Mouse (Mus musculus): ENCODE results near the gene Myt1l. TPM values are rescaled to one million over a fixed set of nuclear protein-coding genes. Genes with fewer than 3 reads are reported as not detected.

Gene Myt1l
- polyA plus RNA-seq, 1 experiment from 2014 or later, result 5.1 TPM

DNA sequence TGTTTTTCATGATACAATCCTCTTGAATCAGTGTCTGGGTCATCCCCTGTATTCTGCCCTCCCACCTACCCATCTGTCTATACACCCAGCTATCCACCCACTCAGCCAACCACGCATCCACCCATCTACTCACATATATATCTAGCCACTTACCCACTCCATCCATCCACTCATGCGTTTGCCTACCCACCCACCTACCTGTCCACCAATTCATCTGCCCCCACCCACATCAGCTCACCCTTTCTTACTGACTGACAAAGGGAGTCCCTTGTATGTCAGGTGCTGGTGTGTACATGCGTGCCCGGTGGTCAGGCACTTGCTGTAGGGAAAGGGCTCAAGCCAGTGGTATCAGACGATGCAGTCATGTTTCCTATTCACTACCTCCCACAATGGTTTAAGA lies 423.3 kb downstream of the Myt1l start:
- H3K27me3 ChIP-seq (ENCODE audit: control insufficient read depth, insufficient read depth, low read length), result no peaks in the 10 kb centered on the region
- no peaks in the 10 kb centered on the region for H3K9me3 ChIP-seq (ENCODE audit: control insufficient read depth, low read depth, low read length)
- H3K27ac ChIP-seq (ENCODE audit: low read length), result no peak overlapping the region; the same call in 1 of the 2 replicates
- 82% methylated on average over 5 of the region's 5 CpGs for WGBS
- H3K4me2 ChIP-seq (replicated peaks; ENCODE audit: low read depth, low read length), result no peak overlapping the region
- no peak for ATAC-seq (ENCODE audit: insufficient number of reproducible peaks, insufficient read depth, low FRiP score, low read depth)
- no peaks in the 10 kb centered on the region for H3K36me3 ChIP-seq (ENCODE audit: control insufficient read depth, insufficient read depth, low read length)
- H3K9ac ChIP-seq (replicated peaks; ENCODE audit: low read depth, low read length), result no peak overlapping the region
- H3K4me1 ChIP-seq (ENCODE audit: control insufficient read depth, insufficient read depth, low read length), result peaks cover 26% of the 10 kb centered on the region
- H3K4me3 ChIP-seq (ENCODE audit: low read depth, low read length), result no peak overlapping the region

DNA sequence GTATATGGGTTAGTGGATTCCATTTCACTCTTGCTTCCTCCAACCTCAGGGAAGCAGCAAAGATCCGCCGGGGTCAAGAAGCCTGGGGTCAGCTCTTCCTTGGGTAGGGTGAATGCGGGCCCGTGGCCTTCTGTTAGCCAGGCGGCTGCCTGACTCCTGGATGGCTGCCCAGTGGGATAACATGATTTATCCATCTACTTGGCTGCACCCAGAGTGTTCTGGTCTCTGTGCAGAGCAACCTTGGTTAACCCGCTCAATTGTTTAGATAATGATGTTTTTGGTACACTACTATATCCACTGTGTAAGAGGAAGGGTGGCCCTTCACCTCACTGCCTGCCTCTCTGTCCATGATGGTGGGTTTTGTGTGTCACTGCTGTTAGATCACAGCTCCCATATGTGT lies 423.9 kb downstream of the Myt1l start:
- H3K4me3 ChIP-seq (ENCODE audit: low read depth, low read length), result no peak overlapping the region
- peaks cover 26% of the 10 kb centered on the region for H3K4me1 ChIP-seq (ENCODE audit: control insufficient read depth, insufficient read depth, low read length)
- no peak overlapping the region for H3K9ac ChIP-seq (replicated peaks; ENCODE audit: low read depth, low read length)
- WGBS, result 53% methylated on average over 6 of the region's 6 CpGs
- H3K27me3 ChIP-seq (ENCODE audit: control insufficient read depth, insufficient read depth, low read length), result no peaks in the 10 kb centered on the region
- no peaks in the 10 kb centered on the region for H3K9me3 ChIP-seq (ENCODE audit: control insufficient read depth, low read depth, low read length)
- H3K27ac ChIP-seq (ENCODE audit: low read length), result no peak overlapping the region
- H3K36me3 ChIP-seq (ENCODE audit: control insufficient read depth, insufficient read depth, low read length), result no peaks in the 10 kb centered on the region
- H3K4me2 ChIP-seq (replicated peaks; ENCODE audit: low read depth, low read length), result no peak overlapping the region
- no peak for ATAC-seq (ENCODE audit: insufficient number of reproducible peaks, insufficient read depth, low FRiP score, low read depth)

DNA sequence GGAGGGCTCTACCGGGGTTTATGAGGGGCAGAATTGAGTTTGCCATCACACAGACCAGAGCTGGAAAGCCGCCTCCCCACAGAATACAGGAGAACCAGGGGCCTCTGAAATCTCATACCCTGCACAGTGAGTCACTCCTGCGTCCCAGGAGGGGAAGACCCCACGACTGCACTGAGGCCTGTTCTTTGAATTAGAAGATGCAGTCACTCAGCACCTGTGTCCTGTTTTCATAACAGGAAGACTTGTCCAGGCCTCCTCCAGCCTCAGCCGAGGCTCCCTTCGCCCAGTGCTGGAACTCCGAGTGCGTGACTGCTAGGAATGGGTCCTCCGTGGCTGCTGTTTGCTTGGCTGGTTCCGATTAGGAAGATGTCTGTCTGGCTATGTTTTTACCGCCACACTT lies 425.8 kb downstream of the Myt1l start:
- no peak overlapping the region for H3K9ac ChIP-seq (replicated peaks; ENCODE audit: low read depth, low read length)
- H3K4me2 ChIP-seq (replicated peaks; ENCODE audit: low read depth, low read length), result no peak overlapping the region
- peak overlapping the region; percentile 33; the same call in 1 of the 2 replicates for H3K27ac ChIP-seq (ENCODE audit: low read length)
- no peaks in the 10 kb centered on the region for H3K36me3 ChIP-seq (ENCODE audit: control insufficient read depth, insufficient read depth, low read length)
- ATAC-seq (ENCODE audit: insufficient number of reproducible peaks, insufficient read depth, low FRiP score, low read depth), result no peak
- H3K4me1 ChIP-seq (ENCODE audit: control insufficient read depth, insufficient read depth, low read length), result peaks cover 20% of the 10 kb centered on the region
- H3K4me3 ChIP-seq (ENCODE audit: low read depth, low read length), result no peak overlapping the region
- WGBS, result 71% methylated on average over 11 of the region's 11 CpGs
- H3K27me3 ChIP-seq (ENCODE audit: control insufficient read depth, insufficient read depth, low read length), result no peaks in the 10 kb centered on the region
- H3K9me3 ChIP-seq (ENCODE audit: control insufficient read depth, low read depth, low read length), result no peaks in the 10 kb centered on the region

DNA sequence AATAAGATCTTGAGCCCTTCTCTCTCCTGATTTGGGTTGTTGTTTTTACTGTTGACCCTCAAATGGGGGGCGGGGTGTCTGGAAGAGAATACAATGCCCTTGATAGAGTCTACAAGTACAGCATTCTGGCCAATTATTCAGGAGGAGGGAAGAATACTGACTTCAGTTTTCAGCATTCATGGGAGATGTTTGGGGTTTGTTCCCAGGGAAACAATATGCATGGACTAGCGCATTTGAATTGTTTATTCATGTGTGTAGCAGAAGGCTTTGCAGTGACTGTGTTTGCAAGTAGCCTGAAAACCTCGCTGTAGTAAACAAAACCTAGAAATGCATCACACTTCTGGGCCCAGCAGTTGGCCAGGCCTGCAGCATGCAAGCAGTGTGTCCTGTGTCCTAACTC lies 426.3 kb downstream of the Myt1l start:
- no peak overlapping the region for H3K4me2 ChIP-seq (replicated peaks; ENCODE audit: low read depth, low read length)
- no peaks in the 10 kb centered on the region for H3K27me3 ChIP-seq (ENCODE audit: control insufficient read depth, insufficient read depth, low read length)
- H3K4me1 ChIP-seq (ENCODE audit: control insufficient read depth, insufficient read depth, low read length), result peaks cover 20% of the 10 kb centered on the region
- no peak overlapping the region for H3K9ac ChIP-seq (replicated peaks; ENCODE audit: low read depth, low read length)
- ATAC-seq (ENCODE audit: insufficient number of reproducible peaks, insufficient read depth, low FRiP score, low read depth), result no peak
- no peaks in the 10 kb centered on the region for H3K36me3 ChIP-seq (ENCODE audit: control insufficient read depth, insufficient read depth, low read length)
- WGBS, result 84% methylated on average over 3 of the region's 3 CpGs
- H3K4me3 ChIP-seq (ENCODE audit: low read depth, low read length), result no peak overlapping the region
- peak overlapping the region; percentile 33; the same call in 1 of the 2 replicates for H3K27ac ChIP-seq (ENCODE audit: low read length)
- H3K9me3 ChIP-seq (ENCODE audit: control insufficient read depth, low read depth, low read length), result no peaks in the 10 kb centered on the region

DNA sequence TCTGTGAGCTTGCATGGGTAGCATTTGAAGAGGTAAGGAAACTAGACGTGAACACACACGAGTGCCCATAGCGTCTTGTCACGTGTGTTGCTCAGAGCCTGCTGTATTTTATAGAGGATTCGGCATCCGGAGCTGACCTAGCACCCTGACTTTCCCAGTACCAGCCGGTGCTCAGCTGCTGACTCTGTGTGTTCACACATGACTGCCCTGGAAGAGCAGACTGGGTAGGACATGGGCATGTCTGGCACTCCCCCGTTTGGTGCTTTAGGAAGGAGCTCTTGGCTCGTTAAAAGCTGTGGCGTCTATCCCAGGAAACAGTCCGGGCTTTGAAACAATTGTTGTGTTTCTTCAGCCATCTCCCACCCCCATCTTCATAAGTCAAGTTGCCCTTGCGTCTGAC lies 428.8 kb downstream of the Myt1l start:
- Histone ChIP-seq H3K9ac (replicated peaks; ENCODE audit: low read depth, low read length) (no peak overlapping the region), H3K27me3 (ENCODE audit: control insufficient read depth, insufficient read depth, low read length) (no peaks in the 10 kb centered on the region), H3K4me2 (replicated peaks; ENCODE audit: low read depth, low read length) (no peak overlapping the region), H3K36me3 (ENCODE audit: control insufficient read depth, insufficient read depth, low read length) (no peaks in the 10 kb centered on the region; the same call in 1 of the 2 replicates), H3K27ac (ENCODE audit: low read length) (no peak overlapping the region), H3K9me3 (ENCODE audit: control insufficient read depth, low read depth, low read length) (no peaks in the 10 kb centered on the region), H3K4me1 (ENCODE audit: control insufficient read depth, insufficient read depth, low read length) (peaks cover 18% of the 10 kb centered on the region), H3K4me3 (ENCODE audit: low read depth, low read length) (no peak overlapping the region)
- ATAC-seq (ENCODE audit: insufficient number of reproducible peaks, insufficient read depth, low FRiP score, low read depth), result no peak
- whole genome bisulfite sequencing, result 82% methylated on average over 12 of the region's 12 CpGs

DNA sequence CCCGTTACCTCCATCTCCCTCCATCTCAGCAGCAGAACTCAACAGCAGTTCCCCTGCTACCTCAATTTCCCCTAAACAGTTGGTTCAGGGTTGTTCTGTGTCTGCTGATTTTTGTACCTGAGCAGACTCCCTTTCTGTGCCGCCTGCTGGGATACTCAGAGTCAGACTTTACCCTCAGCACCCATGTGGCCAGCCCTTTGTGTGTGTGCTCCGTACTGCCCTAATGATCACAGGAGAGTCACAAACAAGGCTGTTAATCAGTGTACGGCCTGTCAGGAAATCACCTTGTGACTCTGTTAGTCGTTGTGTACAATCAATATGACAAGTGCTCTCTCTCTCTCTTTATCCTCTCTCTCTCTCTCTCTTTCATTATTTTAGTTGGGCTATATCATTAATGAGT lies 430.5 kb downstream of the Myt1l start:
- H3K4me3 ChIP-seq (ENCODE audit: low read depth, low read length), result no peak overlapping the region
- H3K36me3 ChIP-seq (ENCODE audit: control insufficient read depth, insufficient read depth, low read length), result no peaks in the 10 kb centered on the region; the same call in 1 of the 2 replicates
- ATAC-seq (ENCODE audit: insufficient number of reproducible peaks, insufficient read depth, low FRiP score, low read depth), result no peak
- WGBS, result 75% methylated on average over 5 of the region's 5 CpGs
- peaks cover 9% of the 10 kb centered on the region; the same call in 1 of the 2 replicates for H3K4me1 ChIP-seq (ENCODE audit: control insufficient read depth, insufficient read depth, low read length)
- no peak overlapping the region for H3K27ac ChIP-seq (ENCODE audit: low read length)
- no peaks in the 10 kb centered on the region for H3K27me3 ChIP-seq (ENCODE audit: control insufficient read depth, insufficient read depth, low read length)
- H3K9me3 ChIP-seq (ENCODE audit: control insufficient read depth, low read depth, low read length), result no peaks in the 10 kb centered on the region
- H3K9ac ChIP-seq (replicated peaks; ENCODE audit: low read depth, low read length), result no peak overlapping the region
- no peak overlapping the region for H3K4me2 ChIP-seq (replicated peaks; ENCODE audit: low read depth, low read length)

DNA sequence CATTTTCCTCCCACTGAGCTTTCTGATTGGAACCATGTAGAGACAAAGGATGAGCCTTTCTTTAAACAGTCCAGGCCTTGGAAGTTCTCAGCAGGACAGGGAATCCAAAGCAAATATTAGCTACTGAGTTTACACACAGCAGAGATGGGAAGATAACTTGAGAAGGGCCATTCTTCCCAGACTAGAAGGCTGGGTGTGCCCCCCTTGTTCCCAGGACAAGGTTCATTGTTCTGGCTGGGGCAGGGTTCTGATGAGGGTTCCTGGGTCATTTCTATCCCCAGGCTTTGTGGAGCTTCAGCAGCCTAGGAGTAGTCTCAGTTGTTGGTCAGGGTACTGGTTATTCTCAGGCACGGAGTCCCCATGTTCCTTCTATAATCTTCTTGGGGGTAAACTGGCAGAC lies 432.9 kb downstream of the Myt1l start:
- no peaks in the 10 kb centered on the region for H3K9me3 ChIP-seq (ENCODE audit: control insufficient read depth, low read depth, low read length)
- H3K27me3 ChIP-seq (ENCODE audit: control insufficient read depth, insufficient read depth, low read length), result no peaks in the 10 kb centered on the region
- ATAC-seq (ENCODE audit: insufficient number of reproducible peaks, insufficient read depth, low FRiP score, low read depth), result no peak
- WGBS, result 81% methylated on average over 1 of the region's 1 CpGs
- no peak overlapping the region for H3K4me3 ChIP-seq (ENCODE audit: low read depth, low read length)
- no peak overlapping the region for H3K4me2 ChIP-seq (replicated peaks; ENCODE audit: low read depth, low read length)
- H3K36me3 ChIP-seq (ENCODE audit: control insufficient read depth, insufficient read depth, low read length), result no peaks in the 10 kb centered on the region; the same call in 1 of the 2 replicates
- no peak overlapping the region for H3K9ac ChIP-seq (replicated peaks; ENCODE audit: low read depth, low read length)
- H3K4me1 ChIP-seq (ENCODE audit: control insufficient read depth, insufficient read depth, low read length), result 0 out of 2 replicates have a peak, but pooled peaks cover 4% of the 10 kb centered on the region
- no peak overlapping the region for H3K27ac ChIP-seq (ENCODE audit: low read length)

DNA sequence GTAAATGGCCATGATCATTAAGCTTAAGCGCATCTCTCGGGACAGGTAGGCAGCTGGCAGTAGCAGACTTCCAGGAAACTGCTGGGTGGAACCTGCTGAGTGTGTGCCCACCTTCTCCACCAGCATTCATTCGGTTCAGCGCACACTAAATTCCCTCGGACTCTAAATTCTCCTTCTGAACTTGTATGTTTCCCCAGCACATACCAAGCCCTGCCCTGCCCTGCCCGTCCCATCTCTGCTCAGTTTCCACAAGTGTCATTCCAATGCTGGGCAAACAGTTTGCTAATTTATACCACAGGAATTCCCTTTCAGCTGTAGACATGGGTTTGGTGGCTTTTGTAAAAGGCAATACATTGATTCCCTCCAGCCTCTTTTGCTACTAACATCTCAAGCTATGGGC lies 436.8 kb downstream of the Myt1l start:
- 78% methylated on average over 6 of the region's 6 CpGs for WGBS
- Histone ChIP-seq H3K36me3 (ENCODE audit: control insufficient read depth, insufficient read depth, low read length) (no peaks in the 10 kb centered on the region; the same call in 1 of the 2 replicates), H3K4me3 (ENCODE audit: low read depth, low read length) (no peak overlapping the region), H3K4me1 (ENCODE audit: control insufficient read depth, insufficient read depth, low read length) (0 out of 2 replicates have a peak, but pooled peaks cover 4% of the 10 kb centered on the region), H3K9me3 (ENCODE audit: control insufficient read depth, low read depth, low read length) (no peaks in the 10 kb centered on the region), H3K27me3 (ENCODE audit: control insufficient read depth, insufficient read depth, low read length) (no peaks in the 10 kb centered on the region), H3K27ac (ENCODE audit: low read length) (no peak overlapping the region), H3K4me2 (replicated peaks; ENCODE audit: low read depth, low read length) (no peak overlapping the region), H3K9ac (replicated peaks; ENCODE audit: low read depth, low read length) (no peak overlapping the region)
- no peak for ATAC-seq (ENCODE audit: insufficient number of reproducible peaks, insufficient read depth, low FRiP score, low read depth)

DNA sequence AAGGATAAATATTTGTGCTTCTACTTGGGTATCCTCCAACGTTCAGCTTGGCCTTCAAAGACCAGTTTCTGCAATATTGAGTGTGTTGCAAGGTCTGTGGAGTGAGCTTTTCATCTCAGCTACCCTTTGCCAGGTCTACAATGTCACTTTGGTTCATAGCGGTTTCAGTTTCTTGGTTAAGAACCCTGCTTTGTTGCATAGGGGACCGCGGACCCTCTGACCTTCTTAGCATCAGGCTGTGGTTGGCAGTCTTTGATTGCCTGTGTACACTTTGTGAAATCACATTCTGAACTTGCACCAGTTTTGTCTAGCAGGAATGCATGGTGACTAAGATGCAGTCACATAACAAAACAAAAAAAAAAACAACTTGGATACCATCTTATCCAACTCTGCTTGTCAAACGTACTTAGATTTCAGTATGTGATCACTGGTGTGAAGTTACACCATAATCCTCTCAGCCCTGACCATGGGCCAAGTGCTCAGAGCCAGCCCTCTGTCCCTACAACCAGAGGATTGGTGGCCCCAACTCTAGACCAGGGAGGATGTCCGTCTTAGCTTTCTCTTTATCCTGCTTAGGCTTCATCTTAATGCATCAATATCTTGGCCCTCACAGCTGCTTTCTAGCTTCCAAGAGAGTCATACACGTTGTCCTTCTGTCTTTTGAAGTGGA lies 443.7 kb downstream of the Myt1l start:
- Histone ChIP-seq H3K27me3 (ENCODE audit: control insufficient read depth, insufficient read depth, low read length) (no peaks in the 10 kb centered on the region), H3K9ac (replicated peaks; ENCODE audit: low read depth, low read length) (no peak overlapping the region), H3K27ac (ENCODE audit: low read length) (no peak overlapping the region), H3K4me2 (replicated peaks; ENCODE audit: low read depth, low read length) (no peak overlapping the region), H3K9me3 (ENCODE audit: control insufficient read depth, low read depth, low read length) (no peaks in the 10 kb centered on the region), H3K4me3 (ENCODE audit: low read depth, low read length) (no peak overlapping the region), H3K36me3 (ENCODE audit: control insufficient read depth, insufficient read depth, low read length) (peaks cover 14% of the 10 kb centered on the region), H3K4me1 (ENCODE audit: control insufficient read depth, insufficient read depth, low read length) (peaks cover 10% of the 10 kb centered on the region; the same call in 1 of the 2 replicates)
- WGBS, result 73% methylated on average over 7 of the region's 7 CpGs
- ATAC-seq (ENCODE audit: insufficient number of reproducible peaks, insufficient read depth, low FRiP score, low read depth), result no peak

All from stomach, embryonic 14.5 days (tissue).